Mouse (Mus musculus) 416B (cell line): ENCODE measurements around the gene St6galnac4.

Experiments
- DNase-seq: peaks from one replicate; pipeline ENCODE4 v3.0.0; 2011; ENCODE audit warnings: low read depth

St6galnac4 gene

DNA sequence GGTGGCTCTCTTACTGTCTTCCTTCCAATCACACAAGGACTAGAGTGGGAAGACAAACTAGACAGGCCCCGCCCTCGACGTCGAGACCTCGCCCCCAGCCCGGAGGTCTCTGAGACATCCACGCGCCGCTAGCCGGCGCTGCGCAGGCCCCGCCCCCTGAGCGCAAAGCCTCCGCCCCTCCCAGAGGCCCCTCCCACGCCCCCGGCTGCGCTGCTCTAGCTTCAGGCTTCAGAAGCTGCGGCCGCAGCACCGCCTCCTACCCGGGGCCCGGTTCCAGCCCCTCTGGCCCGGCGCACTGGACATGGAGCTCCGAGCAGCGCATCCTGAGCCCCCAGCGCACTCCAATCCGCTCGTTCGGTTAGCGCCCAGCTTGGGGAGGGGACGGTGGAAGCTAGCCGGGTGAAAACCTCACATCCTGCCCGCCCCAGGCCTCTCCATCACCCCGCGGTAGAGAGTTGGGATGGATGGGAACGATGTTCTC lies at the start of gene St6galnac4:
TSS of gene St6galnac4 (plus strand) at position 225 of the 481 bp plus-strand sequence.
- DNase-seq, result peak; percentile 97

DNA sequence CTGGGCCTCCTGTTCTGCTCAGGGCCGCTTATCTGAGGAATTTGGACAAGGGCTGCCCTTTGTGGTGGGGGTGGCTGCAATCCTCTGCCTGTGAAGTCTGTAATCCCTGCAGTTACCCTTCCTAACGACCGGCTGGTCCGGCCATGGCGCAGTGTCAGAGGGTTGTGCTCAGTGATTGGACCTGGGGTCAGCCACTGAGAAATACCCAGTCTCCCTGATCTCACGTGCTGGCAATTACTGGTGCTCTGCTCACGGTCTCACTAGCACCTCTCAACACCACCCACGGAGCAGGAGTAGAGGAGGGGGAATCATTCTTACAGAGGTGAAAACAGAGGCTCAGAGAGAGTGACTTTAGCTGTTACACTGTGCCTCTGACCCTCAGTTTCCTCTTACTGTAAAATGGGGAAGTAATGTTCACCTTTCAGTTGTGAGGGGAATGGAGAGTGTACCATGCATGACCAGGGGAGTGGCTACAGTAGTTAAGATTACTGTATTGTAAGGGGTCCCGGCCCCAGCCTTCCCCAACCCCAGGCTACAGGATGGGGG lies 49.5 kb upstream of the St6galnac4 start:
- peak; percentile 43 for DNase-seq

DNA sequence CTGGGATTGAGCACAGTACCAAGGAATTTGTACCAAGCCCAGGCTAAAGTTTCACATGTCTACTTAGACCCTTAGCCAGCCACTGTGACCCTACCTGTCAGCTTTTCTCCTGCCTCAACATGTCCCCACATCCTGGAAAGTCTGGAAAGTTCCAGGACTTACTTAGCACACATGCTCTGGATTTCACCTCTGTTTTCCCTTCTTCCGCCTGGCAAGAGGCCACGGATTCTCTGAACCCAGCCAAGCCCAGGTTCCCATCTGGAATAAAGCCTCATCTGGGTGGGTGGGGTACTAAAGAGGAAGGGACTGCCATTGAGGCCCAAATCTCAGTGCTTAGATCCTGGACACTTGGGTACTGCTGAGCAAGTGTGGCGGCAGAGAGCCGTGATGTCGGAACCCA lies 49.0 kb upstream of the St6galnac4 start:
- no peak for DNase-seq

DNA sequence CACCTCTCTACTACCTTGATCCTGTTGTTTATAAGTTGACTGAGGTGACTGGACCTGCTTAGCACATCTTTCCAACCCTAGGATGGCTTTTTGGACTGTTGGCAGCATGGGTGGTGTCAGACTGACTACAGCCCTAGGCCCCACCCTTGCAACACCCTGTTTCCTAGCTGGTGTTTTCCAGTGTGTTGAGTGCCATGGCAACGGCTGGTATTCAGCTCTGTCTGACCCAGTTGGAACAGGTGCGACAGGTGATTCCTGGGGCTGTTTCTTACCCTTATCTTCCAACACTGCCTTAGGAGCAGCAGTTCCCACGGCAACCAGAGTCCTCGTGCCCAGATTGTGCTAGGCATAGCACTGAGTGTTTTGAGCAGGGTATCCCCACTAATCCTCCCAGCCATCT lies 48.4 kb upstream of the St6galnac4 start:
- no peak for DNase-seq

DNA sequence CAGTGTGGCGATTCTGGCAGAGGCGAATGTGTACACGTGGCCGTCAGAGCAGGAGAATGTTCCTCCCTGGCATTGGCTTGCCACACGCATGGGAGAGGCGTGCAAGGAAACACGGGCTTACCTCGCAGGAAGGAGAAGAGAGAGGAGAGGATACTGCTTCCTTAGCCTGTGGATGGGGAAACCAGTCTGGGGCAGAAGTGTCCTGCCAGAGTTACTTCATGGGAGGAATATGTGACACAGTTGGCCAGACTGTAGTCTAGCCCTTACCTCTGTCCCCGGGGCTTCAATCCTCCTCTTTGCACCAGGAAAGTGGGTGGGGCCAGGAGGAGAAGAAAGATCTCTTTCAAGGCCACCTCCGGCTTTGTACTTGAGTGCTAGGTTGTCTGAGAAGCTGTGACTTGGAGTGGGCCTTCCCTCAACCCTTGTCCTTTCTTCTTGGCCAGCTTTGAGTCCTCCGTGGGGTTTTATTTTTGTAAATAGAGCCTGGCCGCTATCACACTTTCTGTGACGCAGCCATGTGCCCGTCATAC lies 47.4 kb upstream of the St6galnac4 start:
- no peak for DNase-seq

DNA sequence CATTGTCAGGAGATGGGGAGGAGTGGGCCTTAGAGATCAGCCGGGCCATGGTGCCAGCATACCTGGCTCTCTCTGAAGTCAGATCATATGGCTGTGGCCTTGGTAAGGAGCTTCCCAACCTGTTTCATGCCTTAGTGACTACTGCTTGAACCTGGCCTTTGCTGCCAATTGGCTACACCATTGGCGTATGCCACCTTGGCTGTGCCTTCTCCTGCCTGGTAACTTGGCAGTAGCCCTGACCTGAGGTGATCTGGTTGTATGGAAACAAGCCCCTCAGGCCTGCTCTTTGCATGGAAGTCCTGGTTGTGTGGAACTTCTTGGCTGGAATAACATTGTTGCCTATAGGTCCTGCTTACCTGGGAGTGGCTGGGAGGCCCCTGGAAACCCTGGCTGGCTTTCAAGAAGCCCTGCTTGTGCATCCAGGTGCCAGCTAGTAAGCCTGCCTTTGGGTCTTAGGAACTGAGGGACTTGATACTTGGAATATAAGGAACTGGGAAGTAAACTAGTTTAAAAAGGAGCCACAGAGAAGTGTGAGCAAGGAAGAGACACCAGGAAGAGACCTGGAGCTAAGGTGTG lies 45.5 kb upstream of the St6galnac4 start:
- DNase-seq, result no peak

DNA sequence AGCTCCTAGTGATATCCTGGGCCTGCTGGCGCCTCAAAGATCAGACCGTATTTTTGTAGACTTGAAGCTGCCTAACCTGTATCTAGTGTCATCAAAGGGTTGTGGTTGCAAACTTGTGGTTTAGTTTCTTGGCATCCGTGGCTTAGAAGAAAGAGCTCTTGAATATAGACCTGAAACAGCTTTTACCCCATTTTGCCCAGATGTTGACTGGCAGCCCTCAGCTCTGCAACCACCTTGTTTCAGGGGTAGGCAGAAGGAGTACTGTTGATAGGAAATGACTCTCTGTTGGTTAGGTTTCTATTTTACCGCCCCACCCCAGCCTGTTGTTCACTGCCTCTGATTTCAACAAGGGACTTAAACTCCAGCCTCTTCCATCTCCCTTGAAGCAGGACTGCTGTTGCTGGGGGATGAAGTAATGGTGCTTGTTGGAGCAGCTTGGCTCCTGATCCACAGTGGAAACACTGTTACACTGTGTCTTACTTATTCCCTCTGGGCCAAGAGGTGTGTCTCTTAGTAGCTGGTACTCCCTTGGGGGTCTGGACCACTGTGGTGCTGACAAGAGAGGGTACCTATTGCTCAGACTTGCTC lies 44.8 kb upstream of the St6galnac4 start:
- peak; percentile 68 for DNase-seq

DNA sequence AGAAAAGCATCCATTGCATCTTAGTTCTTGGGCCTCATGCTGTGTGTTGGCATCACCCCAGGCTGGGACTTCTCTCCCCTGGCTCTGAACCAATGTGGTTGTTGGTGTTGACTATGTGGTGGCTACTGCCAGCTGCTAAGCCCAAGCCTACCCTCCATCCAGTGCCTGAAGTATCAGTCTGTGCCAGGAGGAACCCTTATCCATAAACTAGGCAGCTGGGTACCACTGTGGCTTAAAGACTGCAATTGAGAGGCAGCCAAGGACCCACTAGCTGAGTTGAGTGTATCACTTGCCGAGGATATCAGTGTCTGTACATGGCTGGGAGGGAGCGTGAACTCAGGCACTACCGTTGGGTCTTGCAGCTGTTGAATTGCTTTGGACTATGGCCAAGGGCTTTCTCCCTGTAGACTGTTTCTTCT lies 43.9 kb upstream of the St6galnac4 start:
- no peak for DNase-seq

DNA sequence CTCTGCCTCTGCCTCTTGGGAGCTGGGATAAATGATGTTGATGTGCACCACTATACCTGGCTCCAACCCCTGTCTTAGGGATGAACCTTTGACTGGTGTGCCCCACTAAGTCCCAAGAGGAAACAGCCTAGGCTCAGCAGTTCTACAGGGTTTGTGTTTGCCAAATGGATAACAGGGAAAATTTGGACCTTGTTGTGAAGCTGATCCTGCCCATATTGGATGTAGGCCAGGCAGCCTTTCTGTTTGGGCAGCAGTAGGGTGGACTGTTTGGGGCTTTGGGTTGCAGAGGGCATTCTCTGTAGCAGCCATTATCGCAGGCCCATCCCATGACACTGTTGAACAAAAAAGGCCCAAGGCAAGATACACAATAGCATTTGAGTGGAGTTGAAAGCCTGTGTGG lies 39.9 kb upstream of the St6galnac4 start:
- no peak for DNase-seq

DNA sequence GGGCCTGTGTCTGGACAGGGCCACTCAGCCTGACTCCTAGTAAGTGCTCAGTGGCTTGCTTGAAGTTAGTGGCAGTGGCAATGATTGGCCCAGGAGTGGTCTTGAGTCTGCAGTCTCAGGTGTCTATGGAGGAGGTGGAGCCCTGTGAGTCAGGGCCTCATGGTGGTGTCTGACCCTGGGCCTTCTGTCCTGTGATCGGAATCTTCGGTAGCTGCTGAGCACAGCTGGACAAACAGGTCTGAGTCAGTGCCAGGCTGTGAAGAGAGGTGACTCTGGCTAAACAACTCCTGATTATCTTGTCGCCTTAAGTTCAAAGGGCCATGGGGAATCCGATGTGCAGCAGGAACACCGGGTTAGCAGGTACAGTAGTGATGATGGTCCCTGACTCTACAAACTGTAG lies 39.5 kb upstream of the St6galnac4 start:
- no peak for DNase-seq

DNA sequence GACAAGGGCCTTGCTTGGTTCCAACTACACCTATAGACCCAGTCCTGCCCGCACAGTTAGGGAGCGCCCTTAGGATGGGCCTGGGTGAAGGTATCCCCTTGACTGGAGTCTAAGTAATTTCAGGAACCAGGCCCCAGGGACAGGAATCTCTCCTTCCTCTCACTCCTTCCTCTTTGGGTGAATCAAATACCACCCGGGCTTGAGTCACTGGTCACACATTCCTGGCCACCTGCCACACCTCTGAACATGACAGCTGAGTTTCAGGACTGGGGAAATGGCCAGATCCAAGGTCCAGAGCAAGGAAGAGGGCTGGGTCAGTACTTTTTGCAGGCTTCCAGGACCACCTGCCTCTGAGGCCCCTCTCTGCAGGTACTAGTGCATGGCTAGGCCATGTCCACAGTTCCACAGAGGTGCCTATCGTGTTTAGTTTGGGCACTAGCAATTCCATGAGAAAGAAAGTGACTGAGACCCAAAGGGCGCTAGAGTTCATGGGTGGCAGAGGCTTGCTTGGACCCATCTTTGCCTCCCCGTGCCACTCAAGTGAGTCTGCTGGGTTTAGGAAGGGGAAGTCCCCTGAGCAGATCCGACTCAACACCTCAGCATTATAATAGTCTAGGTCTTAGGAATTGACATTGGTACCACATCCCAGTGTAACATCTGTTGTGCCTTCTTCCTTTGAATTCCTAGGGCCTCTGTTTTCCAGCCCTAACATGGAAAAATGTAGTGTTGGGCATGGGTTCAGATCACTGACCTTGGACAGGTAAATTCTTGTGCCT lies 38.7 kb upstream of the St6galnac4 start:
- DNase-seq, result peak; percentile 63

DNA sequence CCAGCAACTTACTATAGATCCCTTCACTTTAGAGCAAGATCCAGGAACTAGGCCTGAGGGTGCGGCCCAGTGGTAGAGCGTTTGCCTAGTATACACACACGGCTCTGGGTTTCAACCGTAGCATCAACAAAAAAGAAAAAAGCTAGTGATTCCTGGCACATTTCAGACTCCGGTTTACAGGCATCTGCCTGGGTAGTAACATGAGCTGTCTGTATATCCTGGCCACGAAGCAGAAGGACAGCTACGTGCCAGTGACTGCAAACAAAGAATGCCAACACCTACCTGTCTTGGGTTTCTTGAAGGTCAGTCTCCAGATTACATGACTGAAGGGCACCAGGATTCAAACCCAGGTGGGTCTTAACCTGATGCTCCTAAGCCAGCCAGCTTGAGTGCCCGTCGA lies 37.7 kb upstream of the St6galnac4 start:
- DNase-seq, result no peak

DNA sequence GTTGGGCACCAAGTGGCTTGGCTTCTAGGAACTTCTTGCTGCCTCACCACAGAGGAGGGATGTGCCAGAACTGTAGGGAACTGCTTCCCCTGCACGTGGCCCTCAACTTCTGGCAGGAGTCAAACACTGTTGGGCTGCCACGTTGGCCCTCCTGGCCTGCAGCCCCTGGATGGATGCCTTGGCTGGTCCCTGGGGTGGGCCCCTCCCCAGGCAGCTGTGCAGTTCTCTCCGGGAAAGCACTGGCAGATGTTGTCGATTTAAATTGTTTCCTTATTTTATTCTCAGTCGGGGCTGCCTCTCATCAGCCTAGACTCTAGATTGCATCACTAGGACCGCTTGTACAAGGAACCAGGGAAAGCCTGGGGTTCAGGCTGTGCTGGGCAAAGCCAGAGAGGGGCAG lies 37.1 kb upstream of the St6galnac4 start:
- DNase-seq, result no peak

DNA sequence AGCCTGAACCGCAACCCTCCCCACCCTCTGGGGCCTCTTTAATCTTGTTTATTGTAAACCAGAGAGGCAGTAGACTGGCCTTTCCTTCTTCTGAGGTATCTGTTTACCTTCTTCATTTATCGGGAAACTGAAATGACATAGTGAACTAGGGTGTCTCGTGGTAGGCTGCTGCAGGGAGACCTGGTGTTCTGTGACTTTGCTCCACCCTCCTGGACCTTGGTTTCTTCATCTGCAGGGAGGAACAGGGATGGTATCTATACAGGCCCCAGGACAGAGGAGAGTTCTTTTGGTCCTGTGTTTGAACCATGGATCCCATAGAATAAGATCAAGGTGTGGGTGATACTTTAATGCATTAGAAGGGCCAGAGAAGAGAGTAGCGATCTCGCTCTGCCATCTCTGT lies 35.7 kb upstream of the St6galnac4 start:
- no peak for DNase-seq

DNA sequence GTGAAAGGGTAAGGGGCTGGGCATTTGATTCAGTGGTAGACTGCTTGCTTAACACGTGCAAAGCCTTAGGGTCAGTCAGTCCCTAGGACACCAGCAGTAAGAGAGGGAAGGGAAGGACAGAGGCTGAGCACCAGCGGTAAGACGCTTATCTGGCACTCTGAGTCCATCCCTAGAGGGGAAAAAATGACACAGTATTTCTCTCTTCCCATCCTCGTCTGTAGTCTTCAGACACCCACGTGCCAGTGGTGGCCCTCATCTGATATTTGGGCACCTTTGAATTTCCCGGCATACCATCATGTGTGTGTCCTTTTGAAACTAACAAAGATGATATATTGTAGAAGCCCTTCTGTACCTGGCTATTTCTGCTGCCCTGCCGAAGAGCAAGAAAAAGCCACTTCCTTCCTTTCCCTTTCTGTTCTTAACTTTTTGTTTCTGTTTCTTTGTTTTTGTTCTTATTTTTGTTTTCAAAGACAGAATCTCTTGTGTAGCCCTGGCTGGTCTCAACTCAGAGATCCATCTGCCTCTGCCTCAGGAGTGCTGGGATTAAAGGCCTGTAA lies 33.2 kb upstream of the St6galnac4 start:
- peak; percentile 37 for DNase-seq

DNA sequence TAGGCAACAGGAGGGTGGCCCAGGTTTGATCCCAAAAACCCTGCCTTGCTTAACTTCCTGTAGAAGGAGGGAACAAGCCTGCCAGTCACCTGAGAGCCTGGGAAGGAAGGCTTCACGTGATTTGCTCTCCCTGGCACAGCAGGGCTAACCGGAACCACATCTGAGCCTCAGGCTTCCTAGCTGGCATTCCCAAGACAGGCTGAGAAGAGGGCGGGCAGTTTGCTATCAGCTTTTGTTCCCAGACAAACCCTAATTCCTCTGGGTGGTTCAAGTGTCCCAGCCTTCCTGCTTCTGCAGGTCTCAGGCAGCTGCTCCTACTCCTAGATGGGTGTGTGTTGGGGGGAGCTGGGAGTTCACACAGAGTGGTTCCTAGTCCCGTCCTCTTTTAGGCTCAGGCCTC lies 31.4 kb upstream of the St6galnac4 start:
- no peak for DNase-seq

DNA sequence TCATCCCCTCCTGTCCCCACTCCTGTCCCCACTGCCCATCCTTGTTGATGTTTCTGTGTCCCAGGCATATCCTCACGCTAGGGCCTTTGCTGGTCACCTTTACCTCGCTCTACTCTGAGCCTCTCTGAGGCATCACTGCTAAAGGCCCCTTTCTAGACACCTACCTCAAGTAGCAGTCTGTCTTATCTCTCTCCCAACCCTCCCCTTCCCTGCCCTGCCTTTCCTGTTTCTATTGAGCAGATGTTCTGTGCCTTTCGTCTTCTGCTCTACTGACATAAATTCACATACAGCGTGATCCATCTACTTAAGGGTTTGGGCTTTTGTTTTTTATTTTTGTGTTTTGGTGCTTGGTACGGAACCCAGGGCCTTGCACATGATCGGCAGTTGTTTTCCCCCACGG lies 30.9 kb upstream of the St6galnac4 start:
- no peak for DNase-seq

DNA sequence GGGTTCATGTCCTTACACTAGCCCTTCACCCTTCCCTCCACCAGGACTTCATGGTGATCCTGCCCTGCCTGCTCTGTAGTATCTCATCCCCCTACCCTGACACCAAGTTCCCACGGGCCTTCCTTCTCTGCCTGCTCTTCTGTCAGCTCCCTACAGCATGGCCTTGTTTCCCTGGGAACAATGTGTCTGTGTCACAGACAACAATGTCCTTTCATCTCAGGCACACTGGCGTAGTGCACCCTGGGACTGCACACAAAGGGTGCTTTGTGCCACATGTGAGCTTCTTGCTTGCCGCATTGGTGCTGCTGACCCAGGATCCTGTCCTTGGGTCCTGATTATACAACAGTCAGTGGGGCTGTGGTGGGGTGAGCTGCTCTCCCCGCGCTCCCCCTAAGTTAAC lies 27.3 kb upstream of the St6galnac4 start:
- DNase-seq, result no peak

DNA sequence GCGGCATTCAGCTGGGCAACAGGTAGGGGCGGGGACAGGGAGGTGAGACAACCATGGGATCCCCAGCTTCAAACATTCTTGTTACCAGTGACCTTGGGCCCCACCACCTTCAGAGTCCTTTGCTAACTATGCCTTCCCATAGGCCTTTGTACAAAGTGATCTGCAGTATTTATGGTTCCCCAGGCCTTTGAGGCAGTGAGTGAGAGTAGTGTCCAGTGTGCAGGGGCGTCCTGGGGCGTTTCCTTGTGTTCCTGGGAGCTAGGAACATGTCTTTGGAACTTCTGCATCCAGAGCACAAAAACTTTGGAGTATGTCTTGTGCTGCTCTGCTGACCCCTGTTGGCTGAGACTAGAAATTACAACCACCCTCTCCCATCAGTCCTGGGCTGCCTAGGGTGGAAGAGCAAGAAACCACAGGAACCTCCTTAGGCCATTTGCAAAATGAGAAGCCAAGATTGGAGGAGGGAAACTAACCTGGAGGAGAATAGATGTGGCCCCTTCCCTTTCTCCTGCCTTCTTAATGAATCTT lies 20.3 kb upstream of the St6galnac4 start:
- peak; percentile 83 for DNase-seq

DNA sequence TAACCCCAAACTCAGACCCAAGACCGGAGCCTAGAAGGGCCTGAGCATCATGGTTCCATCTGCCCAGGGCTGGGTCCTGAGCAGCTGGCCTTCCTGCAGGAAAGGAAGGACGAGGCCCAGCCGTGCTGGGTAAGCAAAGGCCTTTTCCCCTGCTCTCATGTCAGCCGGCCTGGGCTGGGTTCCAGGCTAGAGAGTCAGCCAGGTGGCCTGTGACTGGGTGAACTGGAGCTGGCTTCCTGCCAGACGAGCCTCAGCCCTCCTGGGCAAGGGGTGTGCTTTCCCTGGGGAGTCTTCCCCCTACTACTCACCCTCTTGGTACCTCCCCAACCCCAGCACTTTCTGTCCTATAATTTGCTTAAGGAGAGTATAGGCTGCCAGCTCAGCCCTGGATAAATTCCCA lies 18.7 kb upstream of the St6galnac4 start:
- no peak for DNase-seq

DNA sequence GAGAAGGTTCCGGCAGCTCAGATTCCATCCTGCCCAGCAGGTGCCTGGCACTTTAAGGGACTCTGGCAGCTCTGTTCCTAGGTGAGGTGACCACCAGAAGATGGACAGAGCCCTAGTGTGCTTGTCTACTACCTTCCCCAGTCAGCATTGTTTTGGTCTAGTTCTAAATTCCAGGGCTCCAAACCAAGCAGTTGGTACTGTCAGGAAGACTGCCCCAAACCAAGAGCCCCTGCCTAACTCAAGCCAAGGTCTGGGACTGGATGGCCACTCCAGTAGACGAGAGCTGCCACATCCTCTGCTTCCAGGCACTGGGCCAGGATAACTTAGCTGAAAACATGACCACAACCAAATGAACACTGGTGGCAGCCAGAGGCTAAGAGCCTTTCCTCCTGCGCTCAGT lies 18.0 kb upstream of the St6galnac4 start:
- DNase-seq, result no peak
